Mouse (Mus musculus) kidney, embryonic 16.5 days (tissue): ENCODE data around the gene Fxyd7. TPM values are rescaled to one million over a fixed set of nuclear protein-coding genes. Genes with fewer than 3 reads are reported as not detected.

Source experiments
- ATAC-seq: fragments of 200-750 bp; cut with Nextera tagmentation; 2 replicates; pipeline ENCODE4 v1.8.0; 2017; ENCODE audit warnings: moderate TSS enrichment; ENCODE audit not compliant: low FRiP score, low TSS enrichment
- H3K27ac ChIP-seq: fragments of 300-500 bp; sonication (generic); 2 replicates; pipeline ENCODE4 v1.5.1; 2014; ENCODE audit warnings: low read length
- H3K27me3 ChIP-seq: fragments of 300-500 bp; sonication (generic); 2 replicates; pipeline ENCODE4 v1.6.1; 2014; ENCODE audit warnings: low read length, control low read depth, mixed read lengths; ENCODE audit not compliant: insufficient read depth
- H3K36me3 ChIP-seq: fragments of 300-500 bp; sonication (generic); 2 replicates; pipeline ENCODE4 v1.6.1; 2014; ENCODE audit warnings: low read length, control low read depth, mixed read lengths; ENCODE audit not compliant: insufficient read depth
- H3K4me1 ChIP-seq: fragments of 300-500 bp; sonication (generic); 2 replicates; pipeline ENCODE4 v1.6.1; 2014; ENCODE audit warnings: low read length, control low read depth, mixed read lengths; ENCODE audit not compliant: insufficient read depth
- H3K4me2 ChIP-seq: fragments of 300-500 bp; sonication (generic); replicated peaks from 2 replicates; pipeline ENCODE4 v1.6.1; 2014; ENCODE audit warnings: low read depth, low read length
- H3K4me3 ChIP-seq: fragments of 300-500 bp; sonication (generic); 2 replicates; pipeline ENCODE4 v1.5.1; 2014; ENCODE audit warnings: mild to moderate bottlenecking, low read length
- H3K9ac ChIP-seq: fragments of 300-500 bp; sonication (generic); replicated peaks from 2 replicates; pipeline ENCODE4 v1.6.1; 2014; ENCODE audit warnings: low read length
- H3K9me3 ChIP-seq: fragments of 300-500 bp; sonication (generic); 2 replicates; pipeline ENCODE4 v1.6.1; 2016; ENCODE audit warnings: low read length, control low read depth
- WGBS: fragments of 180-500 bp; shearing (Covaris S2); extraction: QIAGEN DNeasy Blood & Tissue Kit; methylation state at CpG from one replicate; pipeline ENCODE4 v1.1.7; 2014; 5-methylcytosine and 5-hydroxymethylcytosine counted together
- polyA plus RNA-seq: library from polyadenylated mRNA; unstranded; fragments of >200 nt; fragmentation: Nextera tagmentation; extraction: Ambion mirVana; gene quantifications from 2 replicates; pipeline ENCODE4 v1.2.1, GENCODE M21; 2015

Fxyd7 gene
- polyA plus RNA-seq, result 11.1 and 11.4 TPM in 2 replicates

DNA sequence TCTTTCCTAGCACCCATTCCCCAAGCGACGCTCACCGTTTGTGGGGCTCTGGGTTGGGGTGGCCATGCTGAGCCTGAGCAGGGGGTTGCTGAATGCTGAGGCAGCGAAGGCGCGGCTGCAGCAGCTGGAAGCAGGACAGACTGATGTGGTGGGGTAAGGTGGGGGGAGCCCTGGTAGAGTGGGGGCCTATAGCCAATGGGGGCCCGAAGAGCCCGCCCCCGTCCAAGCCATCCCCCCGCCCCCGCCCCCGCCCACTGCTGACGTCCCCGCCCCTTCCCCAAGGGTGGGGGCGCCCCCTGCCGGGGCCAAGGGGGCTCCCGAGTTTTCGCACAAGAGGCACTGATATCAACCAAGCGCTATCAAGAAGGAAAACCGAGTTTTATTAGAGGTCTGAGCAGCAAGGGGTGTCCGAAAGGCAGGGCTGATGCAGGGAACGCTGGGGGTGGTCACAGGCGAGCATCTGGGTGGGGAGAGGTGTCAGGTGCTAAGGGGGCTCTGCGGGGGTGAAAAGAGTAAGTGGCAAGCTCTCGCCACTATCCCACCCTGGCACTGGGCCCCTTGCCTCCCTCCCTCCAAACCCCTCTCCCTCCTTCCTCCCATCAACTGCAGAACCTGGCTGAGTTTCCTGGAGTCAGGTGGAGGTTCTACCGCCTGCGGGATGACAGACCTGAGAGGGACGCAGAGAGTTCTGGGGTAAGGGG, at the start of gene Fxyd7:
Fxyd7 (minus strand) TSS at position 147 of the 701 bp plus-strand sequence.
- Histone ChIP-seq H3K4me2 (peak within 1 kb of the TSS; percentile 51), H3K4me3 (peak within 1 kb of the TSS; percentile 32), H3K9ac (peak within 1 kb of the TSS; percentile 51; the same call in 1 of the 2 replicates), H3K27me3 (peaks cover 62% of the 10 kb centered on the region), H3K36me3 (no peaks in the 10 kb centered on the region), H3K9me3 (no peaks in the 10 kb centered on the region), H3K4me1 (peaks cover 49% of the 10 kb centered on the region), H3K27ac (no peak within 1 kb of the TSS)
- ATAC-seq, result no peak
- 2% methylated on average over 24 of the region's 28 CpGs for WGBS

GRCm38 (mm10) chr7:31100786-31101185, 49.5 kb upstream of the Fxyd7 start:
- Histone ChIP-seq H3K36me3 (no peaks in the 10 kb centered on the region), H3K27me3 (peaks cover 10% of the 10 kb centered on the region; the same call in 1 of the 2 replicates), H3K4me3 (no peak overlapping the region), H3K27ac (no peak overlapping the region), H3K4me1 (0 out of 2 replicates have a peak, but pooled peaks cover 3% of the 10 kb centered on the region), H3K4me2 (no peak overlapping the region), H3K9me3 (no peaks in the 10 kb centered on the region), H3K9ac (no peak overlapping the region)
- no peak for ATAC-seq
- WGBS, result 73% methylated on average over 14 of the region's 14 CpGs

DNA sequence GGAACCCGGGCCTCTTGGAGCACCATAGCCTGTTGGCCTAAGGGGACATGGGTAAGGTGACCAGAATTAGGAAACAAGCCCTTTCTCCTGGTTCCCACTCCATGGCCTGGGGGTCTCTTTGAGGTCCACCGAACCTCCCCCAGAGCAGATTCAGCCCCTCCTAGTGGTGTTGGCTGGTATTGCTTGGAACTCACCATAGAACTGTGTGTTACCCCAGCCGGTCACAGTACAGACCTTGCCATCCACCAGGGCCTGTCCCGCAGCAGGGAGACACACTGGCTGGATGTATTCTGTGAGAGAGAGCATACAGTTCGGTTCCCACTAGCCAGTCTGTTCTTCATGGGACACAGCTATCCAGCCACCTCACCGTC, 48.3 kb upstream of the Fxyd7 start:
- no peak overlapping the region for H3K4me2 ChIP-seq
- H3K4me3 ChIP-seq, result no peak overlapping the region
- H3K9me3 ChIP-seq, result no peaks in the 10 kb centered on the region
- H3K4me1 ChIP-seq, result 0 out of 2 replicates have a peak, but pooled peaks cover 3% of the 10 kb centered on the region
- H3K36me3 ChIP-seq, result no peaks in the 10 kb centered on the region
- 87% methylated on average over 6 of the region's 6 CpGs for WGBS
- no peak overlapping the region for H3K27ac ChIP-seq
- ATAC-seq, result no peak
- no peak overlapping the region for H3K9ac ChIP-seq
- H3K27me3 ChIP-seq, result peaks cover 10% of the 10 kb centered on the region; the same call in 1 of the 2 replicates

DNA sequence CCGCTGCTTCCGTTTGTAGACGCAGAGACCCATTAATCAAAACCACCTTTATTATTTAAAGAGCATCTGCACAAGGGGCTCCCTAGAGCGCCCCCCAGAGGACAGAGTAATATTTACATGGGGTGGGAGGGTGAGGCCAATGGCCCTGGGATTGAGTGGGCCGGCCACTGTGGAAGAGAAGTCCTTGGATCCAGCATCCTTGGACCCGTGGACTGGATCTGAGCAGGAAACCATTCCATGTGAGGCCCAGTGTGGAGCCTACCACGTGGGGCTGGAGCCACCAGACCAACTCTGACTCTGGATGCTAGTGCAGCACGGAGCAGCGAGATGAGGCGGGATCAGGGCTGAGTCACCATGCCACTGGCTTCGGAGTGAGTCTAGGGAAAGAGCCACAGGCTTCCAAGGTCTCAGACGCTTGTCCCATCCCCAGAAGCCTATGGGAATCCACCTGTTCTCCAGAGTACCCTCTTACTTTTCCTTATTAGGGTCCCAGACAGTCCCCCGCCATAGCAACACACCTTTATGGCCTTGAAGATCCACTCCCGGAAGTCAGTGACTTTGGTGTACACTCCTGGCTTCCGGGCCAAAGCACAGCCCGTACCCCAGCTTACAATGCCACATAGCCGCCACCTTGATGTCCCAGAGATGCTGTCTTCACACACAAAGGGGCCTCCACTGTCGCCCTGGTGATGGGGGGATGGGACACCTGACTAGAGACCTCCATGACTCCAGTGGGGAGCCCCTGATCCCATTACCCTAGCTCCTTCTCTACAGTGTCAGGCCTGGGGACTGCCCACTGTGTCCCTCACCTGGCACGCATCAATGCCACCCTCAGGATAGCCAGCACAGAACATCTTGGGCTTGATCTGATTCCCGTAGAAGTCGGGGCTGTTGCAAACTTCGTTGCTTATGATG, 47.7 kb upstream of the Fxyd7 start:
- Histone ChIP-seq H3K27me3 (peaks cover 6% of the 10 kb centered on the region; the same call in 1 of the 2 replicates), H3K4me2 (no peak overlapping the region), H3K9ac (no peak overlapping the region), H3K36me3 (no peaks in the 10 kb centered on the region), H3K27ac (no peak overlapping the region), H3K4me3 (no peak overlapping the region), H3K9me3 (no peaks in the 10 kb centered on the region), H3K4me1 (0 out of 2 replicates have a peak, but pooled peaks cover 3% of the 10 kb centered on the region)
- WGBS, result 79% methylated on average over 22 of the region's 22 CpGs
- ATAC-seq, result no peak

GRCm38 (mm10) chr7:31097583-31098248, 46.4 kb upstream of the Fxyd7 start:
- peak; percentile 95 for ATAC-seq
- H3K4me1 ChIP-seq, result 0 out of 2 replicates have a peak, but pooled peaks cover 3% of the 10 kb centered on the region
- no peaks in the 10 kb centered on the region for H3K36me3 ChIP-seq
- H3K27ac ChIP-seq, result no peak overlapping the region
- H3K9me3 ChIP-seq, result no peaks in the 10 kb centered on the region
- WGBS, result 32% methylated on average over 19 of the region's 20 CpGs
- H3K4me3 ChIP-seq, result peak overlapping the region; percentile 24
- H3K27me3 ChIP-seq, result 0 out of 2 replicates have a peak, but pooled peaks cover 3% of the 10 kb centered on the region
- H3K4me2 ChIP-seq, result peak overlapping the region; percentile 46
- H3K9ac ChIP-seq, result peak overlapping the region; percentile 35; the same call in 1 of the 2 replicates

DNA sequence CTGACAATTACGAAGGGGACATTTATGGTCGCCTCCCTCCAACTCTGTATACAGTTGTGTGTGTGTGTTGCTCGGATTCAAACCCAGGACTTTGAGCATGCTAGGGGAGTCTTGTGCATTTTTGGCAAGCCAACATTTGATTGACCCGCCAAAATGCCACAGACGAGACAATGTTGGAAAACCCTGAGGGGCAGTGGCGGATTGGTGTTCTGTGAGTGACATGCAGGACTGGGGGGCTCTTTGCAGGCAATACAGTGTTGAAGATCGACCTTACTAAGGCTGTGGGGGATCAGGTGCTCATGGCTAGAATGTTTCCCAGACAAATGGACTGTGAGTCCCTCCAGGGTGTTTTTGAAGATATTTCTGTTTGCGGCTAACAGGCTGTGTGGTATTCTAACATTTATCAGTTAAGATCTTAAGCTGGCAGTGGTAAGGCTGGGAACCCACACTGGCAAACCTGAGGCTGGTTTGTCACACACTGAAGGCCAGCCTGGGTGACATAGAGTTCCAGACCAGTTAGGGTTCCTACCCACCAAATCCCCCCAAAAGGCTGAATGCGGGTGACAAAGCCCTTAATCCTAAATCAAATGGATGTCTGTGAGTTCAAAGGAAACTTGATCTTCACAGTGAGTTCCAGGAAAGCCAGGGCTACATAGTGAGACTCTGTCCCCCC, 45.8 kb upstream of the Fxyd7 start:
- H3K9ac ChIP-seq, result no peak overlapping the region
- H3K4me1 ChIP-seq, result 0 out of 2 replicates have a peak, but pooled peaks cover 3% of the 10 kb centered on the region
- 73% methylated on average over 9 of the region's 9 CpGs for WGBS
- no peak for ATAC-seq
- H3K4me2 ChIP-seq, result no peak overlapping the region
- H3K9me3 ChIP-seq, result no peaks in the 10 kb centered on the region
- H3K27me3 ChIP-seq, result no peaks in the 10 kb centered on the region
- H3K4me3 ChIP-seq, result no peak overlapping the region
- H3K36me3 ChIP-seq, result no peaks in the 10 kb centered on the region
- H3K27ac ChIP-seq, result no peak overlapping the region

DNA sequence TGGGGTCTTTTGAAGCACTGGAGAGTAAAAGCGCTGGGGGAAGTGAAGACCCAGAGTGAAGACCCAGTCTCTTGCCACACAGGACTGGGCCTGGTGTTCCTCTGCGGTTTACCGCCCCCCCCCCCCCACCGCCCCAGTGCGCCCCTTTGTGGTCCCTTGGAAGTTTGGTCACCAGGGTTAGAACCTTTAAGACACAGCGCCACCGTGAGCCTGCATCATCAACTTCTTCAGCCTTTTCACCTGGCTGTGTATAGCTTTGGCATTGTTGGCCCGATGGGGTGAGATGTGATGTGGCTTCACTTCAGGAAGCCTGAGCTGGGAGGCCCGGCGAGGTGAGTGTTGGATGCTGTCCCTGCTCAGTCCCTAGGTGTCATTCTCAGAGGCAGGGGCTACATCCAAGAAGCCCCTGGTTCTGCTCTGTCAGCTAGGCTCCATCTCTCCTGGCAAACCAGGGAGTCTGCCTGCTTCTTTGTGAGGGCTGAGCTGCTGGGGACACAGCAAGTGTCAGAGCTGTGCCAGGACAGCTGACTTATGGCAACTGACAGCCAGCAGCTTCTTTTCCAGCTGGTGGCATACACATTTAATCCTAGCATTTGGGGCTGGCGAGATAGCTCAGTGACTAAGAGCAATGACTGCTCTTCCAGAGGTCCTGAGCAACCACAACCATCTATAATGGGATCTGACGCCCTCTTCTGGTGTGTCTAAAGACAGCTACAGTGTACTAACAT, 43.7 kb upstream of the Fxyd7 start:
- Histone ChIP-seq H3K4me1 (0 out of 2 replicates have a peak, but pooled peaks cover 3% of the 10 kb centered on the region), H3K27me3 (no peaks in the 10 kb centered on the region), H3K36me3 (no peaks in the 10 kb centered on the region), H3K4me3 (no peak overlapping the region), H3K9ac (no peak overlapping the region), H3K9me3 (no peaks in the 10 kb centered on the region), H3K4me2 (no peak overlapping the region), H3K27ac (no peak overlapping the region)
- 30% methylated on average over 12 of the region's 12 CpGs for WGBS
- ATAC-seq, result no peak

- Histone ChIP-seq H3K9ac (no peak overlapping the region), H3K9me3 (no peaks in the 10 kb centered on the region), H3K36me3 (no peaks in the 10 kb centered on the region), H3K4me1 (0 out of 2 replicates have a peak, but pooled peaks cover 6% of the 10 kb centered on the region), H3K27me3 (no peaks in the 10 kb centered on the region), H3K4me3 (no peak overlapping the region), H3K27ac (no peak overlapping the region), H3K4me2 (no peak overlapping the region)
- WGBS, result 51% methylated on average over 2 of the region's 2 CpGs
- no peak for ATAC-seq
Observed at GRCm38 (mm10) chr7:31089721-31090120, 38.5 kb upstream of the Fxyd7 start.
